Mouse (Mus musculus): ENCODE results near the gene Hspa5.
"Not testable (repeated sequence)": the region's sequence is repeated elsewhere in the genome, so short reads cannot be mapped to it uniquely, and the experiment has no call there.

The Hspa5 gene

DNA sequence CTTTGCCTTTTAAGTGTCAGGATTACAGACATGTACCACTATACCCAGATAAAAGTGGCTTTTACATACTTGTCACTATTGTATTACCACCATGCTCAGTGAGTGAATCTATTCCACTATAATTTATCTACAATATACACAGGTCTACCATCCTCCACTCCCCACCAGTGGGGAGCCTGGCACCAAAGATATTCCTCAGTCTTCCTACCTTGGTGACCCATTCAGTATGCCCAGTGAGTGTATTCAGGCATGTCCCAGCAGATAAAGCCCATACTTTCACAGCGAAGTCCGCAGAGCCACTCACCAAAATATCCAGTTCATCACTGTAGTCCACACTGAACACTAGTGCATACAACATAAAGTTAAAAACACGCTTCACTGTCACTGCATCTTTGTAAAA lies 39.0 kb downstream of the Hspa5 start:
- no peak for DNase-seq

GRCm38 (mm10) chr2:34812706-34813105 lies 40.9 kb downstream of the Hspa5 start:
- DNase-seq, result no peak

DNA sequence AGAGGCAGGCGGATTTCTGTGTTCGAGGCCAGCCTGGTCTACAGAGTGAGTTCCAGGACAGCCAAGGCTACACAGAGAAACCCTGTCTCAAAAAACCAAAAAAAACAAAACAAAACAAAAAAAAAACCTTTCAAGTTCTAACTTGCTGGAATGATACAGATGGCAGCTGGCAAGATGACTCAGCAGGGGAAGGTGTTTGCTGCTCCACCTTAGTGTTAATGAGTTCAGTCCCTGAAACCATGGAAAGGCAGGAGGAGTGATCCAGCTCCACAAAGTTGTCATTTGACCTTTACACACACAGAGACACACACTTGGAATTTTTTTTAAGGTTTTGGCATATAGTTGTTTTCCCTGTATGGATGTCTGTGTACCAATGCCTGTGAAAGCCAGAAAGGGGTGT lies 44.1 kb downstream of the Hspa5 start:
- DNase-seq, result not testable (repeated sequence)

DNA sequence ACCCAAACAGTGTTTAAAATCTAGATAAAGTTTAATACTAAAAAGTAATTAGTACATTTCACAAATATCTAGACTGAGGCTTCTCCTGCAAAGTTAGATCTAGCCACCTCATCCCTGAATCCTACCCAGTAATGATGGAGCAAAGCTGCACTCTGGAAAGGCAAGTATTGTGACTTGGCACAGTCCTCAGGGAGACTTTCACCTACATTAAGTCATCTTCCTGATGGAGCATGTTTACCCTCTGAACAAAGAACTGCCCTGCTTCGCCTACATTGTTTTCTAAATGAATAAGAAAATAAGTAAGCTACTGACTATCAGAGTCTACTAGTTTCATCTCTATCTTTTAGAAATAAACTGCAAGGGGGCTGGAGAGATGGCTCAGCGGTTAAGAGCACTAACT lies 46.7 kb downstream of the Hspa5 start:
- DNase-seq, result no peak

DNA sequence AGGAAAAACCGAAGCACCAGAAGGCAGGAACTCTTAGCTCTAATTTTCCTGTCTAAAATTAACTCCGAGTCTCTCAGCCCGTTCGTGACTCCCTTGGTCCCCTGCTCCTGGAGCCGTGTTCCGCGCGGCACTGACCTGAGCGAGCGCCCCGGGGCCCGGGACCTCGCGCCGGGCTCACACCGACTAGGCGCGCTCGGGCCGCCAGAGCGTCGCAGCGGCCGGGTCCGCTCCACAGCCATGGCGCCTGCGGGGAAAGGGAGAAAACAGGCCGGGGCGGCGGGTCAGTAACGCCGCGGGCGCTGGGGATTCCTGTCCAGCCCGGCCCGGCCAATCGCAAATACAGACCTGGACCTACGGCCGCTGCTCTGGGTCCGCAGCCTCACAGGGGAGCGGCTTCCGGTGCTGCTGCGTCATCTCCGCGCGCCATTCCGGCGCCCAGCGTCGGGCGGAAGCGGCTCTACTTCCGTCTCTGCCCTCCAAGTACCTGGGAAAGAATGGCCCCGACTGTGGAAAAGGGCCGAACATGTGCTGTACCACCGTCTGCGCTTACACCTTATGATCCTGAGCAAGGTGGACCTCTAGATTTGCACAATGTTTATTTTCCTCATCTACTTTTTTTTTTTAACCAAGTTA lies 54.2 kb downstream of the Hspa5 start, which contains the start of gene Fbxw2:
Gene Fbxw2 (minus strand): TSS at position 485 of the 633 bp plus-strand sequence.
- peak; percentile 93 to 95 for DNase-seq

DNA sequence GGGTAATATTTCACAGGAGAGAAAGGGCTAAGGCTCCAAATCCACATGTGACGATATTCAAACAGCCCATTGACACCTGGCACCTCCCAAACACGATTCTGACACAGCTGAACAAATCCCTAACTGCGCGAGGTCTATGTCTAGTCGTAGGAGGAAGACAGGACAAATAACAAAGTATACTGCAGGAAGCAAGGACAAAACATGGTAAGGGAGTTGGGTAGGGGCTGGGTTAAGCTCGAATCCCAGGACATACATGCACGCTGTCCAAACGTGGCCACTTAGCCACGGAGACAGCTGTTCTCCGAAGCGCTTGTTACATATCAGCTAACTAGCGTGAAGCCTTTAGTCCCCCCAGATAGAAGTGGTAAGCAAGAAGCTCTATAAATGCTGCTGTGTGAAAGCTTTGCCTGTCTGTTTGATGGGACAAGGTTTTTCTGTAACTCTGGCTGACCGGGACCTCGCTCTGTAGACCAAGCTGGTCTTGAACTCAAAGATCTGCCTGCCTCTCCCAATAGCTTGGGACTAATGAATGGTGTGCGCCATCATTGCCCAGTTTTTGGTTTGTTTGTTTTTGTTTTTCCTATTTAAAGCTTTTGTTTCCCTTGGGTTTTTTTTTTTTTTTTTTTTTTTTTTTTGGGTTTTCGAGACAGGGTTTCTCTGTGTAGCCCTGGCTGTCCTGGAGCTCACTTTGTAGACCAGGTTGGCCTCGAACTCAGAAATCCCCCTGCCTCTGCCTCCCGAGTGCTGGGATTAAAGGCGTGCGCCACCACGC lies 54.9 kb downstream of the Hspa5 start:
- DNase-seq, result no peak

Measured in cerebellum, postnatal 36 days (tissue).